Mouse (Mus musculus) myocyte (in vitro differentiated cells): ENCODE data around the gene Lbh.

Source experiments
- CEBPB ChIP-seq: IDR thresholded peaks from 2 replicates; pipeline ENCODE4 v1.6.1; 2011; ENCODE audit warnings: mild to moderate bottlenecking, moderate library complexity; ENCODE audit not compliant: poor library complexity, insufficient read depth, severe bottlenecking
- E2F4 ChIP-seq: IDR thresholded peaks from one replicate; pipeline ENCODE4 v1.6.1; 2011; ENCODE audit warnings: mild to moderate bottlenecking, control low read depth, moderate library complexity; ENCODE audit not compliant: insufficient read depth
- MAX ChIP-seq: IDR thresholded peaks from one replicate; pipeline ENCODE4 v1.6.1; 2011; ENCODE audit warnings: low read depth, mild to moderate bottlenecking, control low read depth
- MYOD1 ChIP-seq, 3 experiments: IDR thresholded peaks; one replicate each; pipeline ENCODE4 v1.6.1; 2011; ENCODE audit warnings: control low read depth in 2 of 3, low read depth in 2 of 3, mild to moderate bottlenecking in 2 of 3, moderate library complexity in 1 of 3; ENCODE audit not compliant: insufficient read length in 2 of 3, control insufficient read depth in 1 of 3
- MYOG ChIP-seq, 3 experiments: IDR thresholded peaks; one replicate each; pipeline ENCODE4 v1.6.1; 2011; ENCODE audit warnings: control low read depth in 2 of 3, low read depth in 2 of 3, mild to moderate bottlenecking in 2 of 3; ENCODE audit not compliant: insufficient read length in 2 of 3, control insufficient read depth in 1 of 3, insufficient read depth in 1 of 3
- POLR2A ChIP-seq: IDR thresholded peaks from one replicate; pipeline ENCODE4 v1.6.1; 2011; ENCODE audit warnings: low read depth, mild to moderate bottlenecking, control low read depth, moderate library complexity; ENCODE audit not compliant: insufficient read length
- POLR2AphosphoS2 ChIP-seq: IDR thresholded peaks from one replicate; pipeline ENCODE4 v1.6.1; 2011; ENCODE audit warnings: low read depth, control low read depth; ENCODE audit not compliant: insufficient read length
- TCF12 ChIP-seq: IDR thresholded peaks from one replicate; pipeline ENCODE4 v1.6.1; 2011; ENCODE audit warnings: mild to moderate bottlenecking, control low read depth; ENCODE audit not compliant: poor library complexity, insufficient read depth, severe bottlenecking
- USF1 ChIP-seq: IDR thresholded peaks from one replicate; pipeline ENCODE4 v1.6.1; 2011; ENCODE audit warnings: low read depth, mild to moderate bottlenecking, control low read depth, moderate library complexity

DNA sequence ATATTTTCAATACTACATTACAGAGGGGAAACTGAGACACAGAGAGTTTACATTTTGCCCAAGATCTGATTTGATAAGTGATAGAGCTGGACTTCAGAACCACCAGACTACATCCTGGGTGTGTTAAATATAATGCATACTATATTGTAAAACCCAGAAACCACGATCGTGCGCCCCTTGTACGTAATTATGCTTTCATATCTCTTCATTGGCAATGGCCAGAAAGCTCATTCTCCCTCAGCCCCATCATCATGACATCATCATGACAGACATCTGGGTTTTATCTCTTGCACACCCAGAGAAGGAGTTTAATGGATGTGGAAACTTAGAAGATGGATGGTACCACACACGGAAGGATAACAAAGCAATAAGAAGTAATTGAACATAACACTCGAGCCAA, 17.1 kb upstream of the Lbh start:
- TF ChIP-seq POLR2A (no peak), USF1 (no peak), MYOG (IDR thresholded peaks at IDR 0.05; ENCODE audit: control insufficient read depth in 1 of 3, insufficient read depth in 1 of 3, insufficient read length in 2 of 3, low read depth in 2 of 3) (no peak), E2F4 (no peak), MYOD1 (IDR thresholded peaks at IDR 0.05; ENCODE audit: control insufficient read depth in 1 of 3, insufficient read length in 2 of 3, low read depth in 2 of 3) (no peak), POLR2AphosphoS2 (no peak), CEBPB (no peak), TCF12 (no peak), MAX (no peak)
